Mouse (Mus musculus) lung, embryonic 16.5 days (tissue): Measurements from ENCODE around the gene Tcf7l2. TPM values are rescaled to one million over a fixed set of nuclear protein-coding genes. Genes with fewer than 3 reads are reported as not detected.

Experiments used
- ATAC-seq: fragments of 200-750 bp; cut with Nextera tagmentation; 2 replicates; pipeline ENCODE4 v1.8.0; 2017; ENCODE audit warnings: low read depth, mild to moderate bottlenecking, moderate library complexity
- H3K27ac ChIP-seq: fragments of 300-500 bp; sonication (generic); 2 replicates; pipeline ENCODE4 v1.5.1; 2014; ENCODE audit warnings: mild to moderate bottlenecking, control low read depth, low read length
- H3K27me3 ChIP-seq: fragments of 300-500 bp; sonication (generic); 2 replicates; pipeline ENCODE4 v1.6.1; 2014; ENCODE audit warnings: low read depth, low read length, mixed read lengths; ENCODE audit not compliant: control insufficient read depth, insufficient read depth
- H3K36me3 ChIP-seq: fragments of 300-500 bp; sonication (generic); 2 replicates; pipeline ENCODE4 v1.6.1; 2014; ENCODE audit warnings: low read length; ENCODE audit not compliant: control insufficient read depth, insufficient read depth
- H3K4me1 ChIP-seq: fragments of 300-500 bp; sonication (generic); replicated peaks from 2 replicates; pipeline ENCODE4 v1.6.1; 2014; ENCODE audit warnings: low read length, mixed read lengths; ENCODE audit not compliant: control insufficient read depth, insufficient read depth
- H3K4me2 ChIP-seq: fragments of 300-500 bp; sonication (generic); 2 replicates; pipeline ENCODE4 v1.6.1; 2014; ENCODE audit warnings: low read depth, low read length, control low read depth
- H3K4me3 ChIP-seq: fragments of 300-500 bp; sonication (generic); 2 replicates; pipeline ENCODE4 v1.5.1; 2014; ENCODE audit warnings: mild to moderate bottlenecking, low read length, control low read depth
- H3K9ac ChIP-seq: fragments of 300-500 bp; sonication (generic); 2 replicates; pipeline ENCODE4 v1.6.1; 2014; ENCODE audit warnings: low read length, control low read depth
- H3K9me3 ChIP-seq: fragments of 300-500 bp; sonication (generic); 2 replicates; pipeline ENCODE4 v1.6.1; 2016; ENCODE audit warnings: low read length; ENCODE audit not compliant: control insufficient read depth
- WGBS: fragments of 180-500 bp; shearing (Covaris S2); extraction: QIAGEN DNeasy Blood & Tissue Kit; methylation state at CpG from one replicate; pipeline ENCODE4 v1.1.7; 2014; 5-methylcytosine and 5-hydroxymethylcytosine counted together
- polyA plus RNA-seq: library from polyadenylated mRNA; unstranded; fragments of >200 nt; fragmentation: Nextera tagmentation; extraction: Ambion mirVana; gene quantifications from 2 replicates; pipeline ENCODE4 v1.2.1, GENCODE M21; 2015

The Tcf7l2 gene
- polyA plus RNA-seq, 1 experiment from 2014 or later = 50.7 TPM

DNA sequence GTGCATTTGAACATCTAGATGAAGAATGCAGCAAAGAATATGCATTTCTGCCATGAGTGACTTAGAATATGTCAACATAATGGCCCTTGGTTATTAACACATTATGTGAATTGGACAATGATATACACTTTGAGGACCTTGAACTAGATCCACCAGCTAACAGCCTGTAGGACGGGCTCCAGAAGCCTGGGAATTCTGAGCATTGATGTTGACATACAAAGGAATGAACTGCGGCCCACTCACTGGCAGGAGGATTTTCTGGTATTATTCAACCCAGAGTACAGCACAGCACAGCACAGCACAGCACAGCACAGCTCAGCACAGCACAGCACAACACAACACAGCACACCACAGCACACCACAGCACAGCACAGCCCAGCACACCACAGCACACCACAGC lies 104.1 kb downstream of the Tcf7l2 start:
- no peak for ATAC-seq
- no peak overlapping the region for H3K4me2 ChIP-seq
- peaks cover 14% of the 10 kb centered on the region for H3K4me1 ChIP-seq
- no peak overlapping the region for H3K27ac ChIP-seq
- H3K4me3 ChIP-seq = no peak overlapping the region
- H3K36me3 ChIP-seq = no peaks in the 10 kb centered on the region
- no peaks in the 10 kb centered on the region for H3K27me3 ChIP-seq
- 58% methylated on average over 2 of the region's 2 CpGs for WGBS
- no peaks in the 10 kb centered on the region for H3K9me3 ChIP-seq
- H3K9ac ChIP-seq = no peak overlapping the region

DNA sequence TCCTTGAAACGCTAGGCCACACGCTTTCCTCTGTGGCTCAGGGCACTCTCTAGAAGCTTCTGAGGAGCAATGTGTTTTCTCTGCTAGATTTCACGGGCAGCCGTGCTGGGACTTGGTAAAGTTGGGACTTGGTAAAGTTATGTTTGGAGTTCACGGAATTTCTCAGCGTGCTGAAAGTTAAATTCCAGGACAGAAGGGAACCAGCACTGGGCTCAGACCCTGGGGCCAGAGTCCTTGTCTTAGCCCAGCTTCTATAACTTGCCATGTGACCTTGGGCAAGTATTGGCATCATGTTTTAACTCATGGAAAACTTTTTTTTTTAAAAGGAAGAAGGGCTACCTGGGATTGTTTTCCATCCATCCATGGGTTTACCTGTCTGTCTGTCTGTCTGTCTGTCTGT lies 104.6 kb downstream of the Tcf7l2 start:
- Histone ChIP-seq H3K4me1 (peaks cover 10% of the 10 kb centered on the region), H3K27ac (no peak overlapping the region), H3K4me3 (no peak overlapping the region), H3K36me3 (no peaks in the 10 kb centered on the region), H3K9ac (no peak overlapping the region), H3K9me3 (no peaks in the 10 kb centered on the region), H3K27me3 (no peaks in the 10 kb centered on the region), H3K4me2 (no peak overlapping the region)
- 83% methylated on average over 6 of the region's 6 CpGs for WGBS
- ATAC-seq = no peak

DNA sequence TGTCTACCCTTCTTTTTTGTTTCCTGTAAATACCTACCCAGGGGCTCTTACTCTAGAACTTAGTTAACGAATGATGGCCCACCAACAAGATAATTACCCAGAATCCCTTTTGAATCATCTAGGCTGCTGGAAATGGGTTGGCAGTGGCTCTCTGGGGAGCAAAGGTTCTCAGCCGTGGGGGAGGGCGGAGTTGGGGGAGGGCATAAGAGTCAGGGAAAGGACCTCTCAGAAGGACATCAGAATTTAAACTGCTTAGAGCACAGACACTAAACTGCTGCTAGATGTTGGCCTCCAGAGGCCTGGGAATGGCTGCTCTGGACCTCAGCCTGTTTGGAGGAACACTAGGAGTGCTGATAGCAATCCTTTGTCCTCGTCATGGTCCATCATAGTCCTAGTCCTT lies 105.4 kb downstream of the Tcf7l2 start:
- Histone ChIP-seq H3K36me3 (no peaks in the 10 kb centered on the region), H3K4me2 (no peak overlapping the region), H3K27ac (no peak overlapping the region), H3K9ac (no peak overlapping the region), H3K4me1 (peaks cover 14% of the 10 kb centered on the region), H3K4me3 (no peak overlapping the region), H3K27me3 (no peaks in the 10 kb centered on the region), H3K9me3 (no peaks in the 10 kb centered on the region)
- WGBS = 59% methylated on average over 4 of the region's 4 CpGs
- no peak for ATAC-seq

DNA sequence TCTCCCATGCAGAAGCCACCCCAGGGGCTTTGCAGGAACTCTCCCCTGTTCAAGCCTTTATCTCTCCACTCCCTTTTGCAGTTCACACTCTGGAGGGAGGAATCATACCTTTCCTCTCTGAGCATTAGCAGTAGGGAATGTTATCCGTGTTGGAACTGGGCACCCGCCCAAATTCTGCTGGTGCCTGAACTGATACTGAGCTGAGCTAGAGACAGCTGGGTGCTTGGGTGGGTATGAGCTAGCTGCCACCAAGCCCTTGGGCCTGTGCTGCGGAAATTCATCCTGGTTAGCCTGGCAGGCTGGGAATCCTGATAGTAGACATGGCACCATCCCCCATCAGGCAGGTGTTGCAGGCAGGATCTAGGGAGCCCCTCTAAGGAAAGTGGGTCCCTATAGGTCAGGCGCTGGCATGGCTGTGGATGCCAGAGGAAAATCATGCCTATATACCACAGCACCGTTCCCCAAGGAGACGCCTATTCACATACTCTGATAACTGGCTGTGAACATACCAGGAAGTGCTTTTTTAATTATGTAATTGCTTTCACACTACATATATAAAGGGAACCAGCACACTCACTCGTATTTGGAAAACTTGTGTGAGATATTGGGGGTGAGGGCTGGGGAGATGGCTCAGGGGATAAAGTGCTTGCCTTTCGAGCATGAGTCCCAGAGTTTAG lies 108.9 kb downstream of the Tcf7l2 start:
- Histone ChIP-seq H3K9ac (no peak overlapping the region), H3K27ac (no peak overlapping the region), H3K4me1 (peaks cover 11% of the 10 kb centered on the region), H3K4me3 (no peak overlapping the region), H3K36me3 (no peaks in the 10 kb centered on the region), H3K4me2 (no peak overlapping the region), H3K9me3 (no peaks in the 10 kb centered on the region), H3K27me3 (no peaks in the 10 kb centered on the region)
- 64% methylated on average over 8 of the region's 8 CpGs for WGBS
- ATAC-seq = no peak

DNA sequence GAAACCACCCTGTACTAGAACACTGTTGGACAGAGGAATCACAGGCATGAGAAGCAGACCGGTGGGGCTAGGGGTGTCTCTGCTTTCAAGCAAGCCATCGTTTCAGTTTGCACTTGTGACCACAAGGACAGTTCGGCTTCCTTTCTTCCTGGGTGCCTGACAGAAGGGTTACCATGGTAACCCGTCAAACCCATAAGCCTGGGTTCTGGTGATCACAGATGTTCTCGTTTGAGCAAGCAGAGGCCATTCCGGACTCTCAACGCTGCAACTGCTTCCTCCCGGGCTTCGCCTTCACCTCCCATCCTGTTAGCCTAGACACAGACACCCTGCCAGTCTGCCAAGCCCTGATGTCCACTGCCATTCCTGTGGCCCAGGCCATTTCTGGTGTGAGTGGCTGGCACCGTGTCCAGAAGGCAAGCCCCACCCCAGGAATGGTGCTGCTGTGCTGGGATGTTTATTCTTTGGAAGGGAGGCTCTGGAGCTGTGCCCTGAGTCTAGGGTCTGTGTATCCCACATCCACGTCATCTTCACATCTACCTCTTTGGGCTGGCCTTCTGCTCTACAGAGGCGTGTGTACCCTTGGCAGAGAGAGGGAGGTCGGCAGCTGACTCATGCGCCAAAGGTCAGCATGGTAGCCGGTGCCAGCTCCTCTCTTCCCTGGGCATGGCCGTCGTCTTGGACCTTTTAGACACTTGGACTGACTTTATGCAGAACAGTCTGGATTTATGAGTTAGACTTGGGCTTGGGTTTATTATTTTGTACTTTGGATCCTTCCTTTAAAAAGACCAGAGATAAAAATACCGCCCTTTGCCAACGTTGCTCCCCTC lies 110.1 kb downstream of the Tcf7l2 start:
- peak; percentile 53 for ATAC-seq
- Histone ChIP-seq H3K4me3 (no peak overlapping the region), H3K27me3 (no peaks in the 10 kb centered on the region), H3K4me1 (peaks cover 11% of the 10 kb centered on the region), H3K4me2 (no peak overlapping the region), H3K9me3 (no peaks in the 10 kb centered on the region), H3K36me3 (no peaks in the 10 kb centered on the region), H3K27ac (no peak overlapping the region), H3K9ac (no peak overlapping the region)
- 53% methylated on average over 19 of the region's 19 CpGs for WGBS

DNA sequence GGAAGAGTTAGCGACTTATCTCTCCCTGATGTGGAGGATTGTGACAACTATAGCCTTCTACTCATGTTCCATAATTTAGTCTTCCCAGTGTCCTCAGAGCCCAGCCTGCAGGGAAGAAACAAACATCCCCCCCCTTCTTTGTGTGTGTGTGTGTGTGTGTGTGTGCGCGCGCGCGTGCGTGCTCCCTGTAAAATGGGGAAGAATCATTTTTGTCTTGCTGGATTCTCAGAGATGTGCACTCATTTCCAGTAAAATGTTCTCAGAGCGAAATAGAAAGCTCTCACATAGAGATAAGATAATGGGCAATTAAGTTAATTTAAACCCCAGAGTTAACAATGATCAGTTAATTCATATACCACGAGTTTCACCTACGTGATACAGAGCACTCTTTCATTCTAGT lies 112.8 kb downstream of the Tcf7l2 start:
- Histone ChIP-seq H3K4me3 (no peak overlapping the region), H3K27ac (no peak overlapping the region), H3K36me3 (no peaks in the 10 kb centered on the region), H3K27me3 (no peaks in the 10 kb centered on the region), H3K4me1 (peaks cover 11% of the 10 kb centered on the region), H3K9ac (no peak overlapping the region), H3K9me3 (no peaks in the 10 kb centered on the region), H3K4me2 (no peak overlapping the region)
- no peak for ATAC-seq
- 86% methylated on average over 10 of the region's 10 CpGs for WGBS

DNA sequence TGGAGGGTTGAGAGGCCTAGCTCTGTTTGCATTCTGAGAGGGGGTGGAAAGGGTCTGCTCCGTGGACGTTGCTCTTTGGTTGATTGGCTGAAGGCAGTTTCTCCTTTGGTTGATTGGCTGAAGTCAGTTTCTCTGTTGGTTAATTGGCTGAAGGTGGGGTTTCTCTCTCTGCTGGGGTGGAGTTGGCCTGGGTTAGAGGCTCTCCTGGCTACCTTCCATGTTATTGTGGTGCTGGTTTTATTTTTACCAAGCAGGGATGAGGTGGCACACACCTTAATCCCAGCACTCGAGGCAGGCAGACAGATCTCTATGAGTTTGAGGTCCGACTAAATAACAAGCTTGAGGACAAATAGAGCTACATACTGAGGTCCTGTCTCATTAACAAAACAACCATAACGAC lies 114.0 kb downstream of the Tcf7l2 start:
- no peak overlapping the region for H3K27ac ChIP-seq
- H3K4me2 ChIP-seq = no peak overlapping the region
- no peaks in the 10 kb centered on the region for H3K9me3 ChIP-seq
- peaks cover 12% of the 10 kb centered on the region for H3K4me1 ChIP-seq
- no peaks in the 10 kb centered on the region for H3K27me3 ChIP-seq
- H3K9ac ChIP-seq = no peak overlapping the region
- no peaks in the 10 kb centered on the region for H3K36me3 ChIP-seq
- H3K4me3 ChIP-seq = no peak overlapping the region
- 73% methylated on average over 5 of the region's 5 CpGs for WGBS
- ATAC-seq = no peak

DNA sequence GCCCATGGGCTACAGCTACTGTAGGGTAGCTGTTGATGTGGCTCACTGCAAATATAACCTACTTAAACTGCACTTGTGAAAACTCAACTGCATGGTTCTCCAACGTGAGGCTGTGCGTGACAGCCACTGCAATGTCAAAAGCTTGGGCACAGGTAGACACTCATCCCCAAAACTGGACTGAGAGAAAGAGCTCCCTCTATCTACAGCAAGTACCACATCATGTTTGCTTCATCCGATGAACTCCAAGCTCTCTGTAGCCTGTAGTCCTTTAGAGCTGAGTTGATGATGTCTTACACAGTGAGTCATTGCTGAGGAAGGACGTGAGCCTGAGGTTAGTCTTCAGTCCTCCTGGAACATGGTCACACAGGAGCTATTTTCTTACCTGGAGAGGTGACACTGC lies 115.7 kb downstream of the Tcf7l2 start:
- WGBS = 82% methylated on average over 4 of the region's 4 CpGs
- ATAC-seq = no peak
- Histone ChIP-seq H3K4me2 (no peak overlapping the region), H3K27me3 (no peaks in the 10 kb centered on the region), H3K9ac (no peak overlapping the region), H3K9me3 (no peaks in the 10 kb centered on the region), H3K27ac (no peak overlapping the region), H3K4me1 (peaks cover 4% of the 10 kb centered on the region), H3K36me3 (no peaks in the 10 kb centered on the region), H3K4me3 (no peak overlapping the region)

DNA sequence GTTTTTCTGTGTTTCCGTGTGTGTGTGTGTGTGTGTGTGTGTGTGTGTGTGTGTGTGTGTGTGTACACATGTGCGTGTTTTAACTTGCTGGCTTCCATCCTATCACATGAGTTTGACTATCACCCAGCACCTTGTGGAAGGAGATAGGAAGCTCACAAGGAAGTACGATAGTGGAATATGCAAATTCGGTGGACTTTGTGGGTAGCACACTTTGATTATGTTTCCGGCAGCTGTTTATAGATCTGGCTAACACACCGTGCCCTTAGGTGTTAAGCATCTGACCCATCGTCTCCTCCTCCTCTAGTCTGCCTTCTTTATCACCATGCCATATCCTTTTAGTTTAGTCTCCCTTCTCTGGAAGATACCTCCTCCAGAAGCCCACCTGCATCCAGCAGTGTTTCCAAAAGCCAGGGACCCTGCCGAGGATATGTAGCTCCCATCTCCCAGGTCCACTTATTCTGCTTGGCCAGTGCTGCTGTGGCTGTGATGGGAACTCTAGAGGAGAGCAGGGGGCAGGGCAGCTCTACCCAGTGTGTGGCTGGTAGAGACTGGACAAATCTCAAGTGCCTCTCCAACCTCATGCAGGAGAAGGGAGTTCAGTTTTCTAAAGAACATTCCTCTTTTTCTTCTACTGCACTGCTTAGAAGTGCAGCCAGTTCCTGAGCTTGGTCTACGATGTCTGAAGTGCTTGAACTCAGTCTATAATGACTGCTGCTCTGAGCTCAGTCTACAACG lies 118.6 kb downstream of the Tcf7l2 start:
- peaks cover 4% of the 10 kb centered on the region for H3K4me1 ChIP-seq
- WGBS = 62% methylated on average over 10 of the region's 10 CpGs
- no peaks in the 10 kb centered on the region for H3K36me3 ChIP-seq
- no peak overlapping the region for H3K9ac ChIP-seq
- no peaks in the 10 kb centered on the region for H3K9me3 ChIP-seq
- no peak overlapping the region for H3K4me3 ChIP-seq
- ATAC-seq = peak; percentile 77
- H3K4me2 ChIP-seq = no peak overlapping the region
- H3K27ac ChIP-seq = no peak overlapping the region
- H3K27me3 ChIP-seq = no peaks in the 10 kb centered on the region
